Mouse (Mus musculus): Measurements from ENCODE around the gene Scarf1. TPM values are rescaled to one million over a fixed set of nuclear protein-coding genes. Genes with fewer than 3 reads are reported as not detected.

The Scarf1 gene
- 4.4 and 4.8 TPM in 2 replicates for polyA plus RNA-seq (2014; fragmentation: Nextera tagmentation; extraction: Ambion mirVana)

GRCm38 (mm10) chr11:75513336-75513735 lies at the start of gene Scarf1:
Gene Scarf1, plus strand, starts transcription at chr11:75513540.
- H3K4me1 ChIP-seq (ENCODE audit: control insufficient read depth, insufficient read depth, low read length) = peaks cover 10% of the 10 kb centered on the region; the same call in 1 of the 2 replicates
- no peak within 1 kb of the TSS for H3K27ac ChIP-seq (ENCODE audit: low read depth, low read length)
- 54% methylated on average over 8 of the region's 8 CpGs for WGBS
- H3K4me3 ChIP-seq (ENCODE audit: low read depth, low read length) = no peak within 1 kb of the TSS
- H3K9ac ChIP-seq (ENCODE audit: low read length) = 0 out of 2 replicates have a peak within 1 kb of the TSS, but pooled peaks have one; percentile 24
- DNase-seq (ENCODE audit: low spot score) (no peak), ATAC-seq (ENCODE audit: insufficient read depth, low FRiP score, low TSS enrichment) (no peak)
- H3K9me3 ChIP-seq (ENCODE audit: control insufficient read depth, low read length) = no peaks in the 10 kb centered on the region
- H3K36me3 ChIP-seq (ENCODE audit: control insufficient read depth, insufficient read depth, low read length) = peaks cover 9% of the 10 kb centered on the region
- no peak within 1 kb of the TSS for H3K4me2 ChIP-seq (ENCODE audit: low read depth)
- no peaks in the 10 kb centered on the region for H3K27me3 ChIP-seq (ENCODE audit: control insufficient read depth, insufficient read depth, low read length)

DNA sequence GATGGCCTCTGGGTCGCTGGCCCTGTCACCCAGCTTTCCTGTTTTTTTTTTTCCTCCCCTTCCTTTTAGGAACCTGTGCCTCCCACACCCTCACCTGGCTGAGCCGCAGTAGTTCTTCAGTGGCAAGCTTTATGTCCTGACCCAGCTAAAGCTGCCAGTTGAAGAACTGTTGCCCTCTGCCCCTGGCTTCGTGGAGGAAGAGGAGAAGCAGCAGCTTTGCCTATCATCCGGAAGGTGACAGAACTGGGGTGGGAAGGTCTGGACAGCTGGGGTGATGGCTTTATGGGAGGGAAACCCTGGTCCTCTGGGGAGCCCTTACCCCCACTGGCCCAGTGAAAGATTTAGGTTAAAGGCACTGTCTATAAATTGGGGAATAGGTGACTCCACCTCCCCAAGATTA lies 49.7 kb upstream of the Scarf1 start:
- WGBS = 64% methylated on average over 4 of the region's 4 CpGs
- no peaks in the 10 kb centered on the region for H3K9me3 ChIP-seq (ENCODE audit: control insufficient read depth, low read length)
- H3K9ac ChIP-seq (ENCODE audit: low read length) = no peak overlapping the region
- no peak overlapping the region for H3K4me2 ChIP-seq (ENCODE audit: low read depth)
- DNase-seq (ENCODE audit: low spot score) (no peak), ATAC-seq (ENCODE audit: insufficient read depth, low FRiP score, low TSS enrichment) (no peak)
- H3K36me3 ChIP-seq (ENCODE audit: control insufficient read depth, insufficient read depth, low read length) = no peaks in the 10 kb centered on the region
- no peaks in the 10 kb centered on the region for H3K27me3 ChIP-seq (ENCODE audit: control insufficient read depth, insufficient read depth, low read length)
- no peak overlapping the region for H3K27ac ChIP-seq (ENCODE audit: low read depth, low read length)
- peaks cover 23% of the 10 kb centered on the region for H3K4me1 ChIP-seq (ENCODE audit: control insufficient read depth, insufficient read depth, low read length)
- no peak overlapping the region for H3K4me3 ChIP-seq (ENCODE audit: low read depth, low read length)

GRCm38 (mm10) chr11:75464417-75464816 lies 48.9 kb upstream of the Scarf1 start:
- no peak overlapping the region for H3K9ac ChIP-seq (ENCODE audit: low read length)
- 90% methylated on average over 6 of the region's 6 CpGs for WGBS
- H3K36me3 ChIP-seq (ENCODE audit: control insufficient read depth, insufficient read depth, low read length) = no peaks in the 10 kb centered on the region
- H3K27me3 ChIP-seq (ENCODE audit: control insufficient read depth, insufficient read depth, low read length) = no peaks in the 10 kb centered on the region
- ATAC-seq (ENCODE audit: insufficient read depth, low FRiP score, low TSS enrichment) (no peak), DNase-seq (ENCODE audit: low spot score) (no peak)
- H3K4me1 ChIP-seq (ENCODE audit: control insufficient read depth, insufficient read depth, low read length) = peaks cover 23% of the 10 kb centered on the region
- no peak overlapping the region for H3K4me2 ChIP-seq (ENCODE audit: low read depth)
- no peak overlapping the region for H3K4me3 ChIP-seq (ENCODE audit: low read depth, low read length)
- no peak overlapping the region for H3K27ac ChIP-seq (ENCODE audit: low read depth, low read length)
- H3K9me3 ChIP-seq (ENCODE audit: control insufficient read depth, low read length) = no peaks in the 10 kb centered on the region

DNA sequence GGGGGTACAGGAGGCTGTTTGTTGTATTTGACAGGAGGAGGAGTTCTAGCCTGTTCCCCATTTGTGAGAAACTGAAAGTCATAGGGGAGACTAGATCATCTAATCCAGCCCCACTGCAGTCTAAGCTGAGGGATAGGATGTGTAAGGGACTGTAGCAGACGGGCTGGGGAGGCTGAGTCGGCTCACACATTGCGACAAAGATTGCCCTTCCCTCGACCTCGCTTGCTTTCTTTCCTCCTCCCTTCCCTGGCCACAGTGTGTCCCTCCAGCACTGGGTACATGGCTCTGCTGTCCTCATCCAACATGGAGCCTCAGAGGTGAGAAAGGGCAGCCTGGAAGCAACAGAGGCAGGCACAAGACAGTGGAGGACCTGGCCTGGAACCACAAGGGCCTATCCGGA lies 48.3 kb upstream of the Scarf1 start:
- Histone ChIP-seq H3K9me3 (ENCODE audit: control insufficient read depth, low read length) (no peaks in the 10 kb centered on the region), H3K4me1 (ENCODE audit: control insufficient read depth, insufficient read depth, low read length) (peaks cover 17% of the 10 kb centered on the region), H3K4me3 (ENCODE audit: low read depth, low read length) (no peak overlapping the region), H3K27ac (ENCODE audit: low read depth, low read length) (no peak overlapping the region), H3K36me3 (ENCODE audit: control insufficient read depth, insufficient read depth, low read length) (no peaks in the 10 kb centered on the region), H3K4me2 (ENCODE audit: low read depth) (no peak overlapping the region), H3K9ac (ENCODE audit: low read length) (no peak overlapping the region), H3K27me3 (ENCODE audit: control insufficient read depth, insufficient read depth, low read length) (no peaks in the 10 kb centered on the region)
- no peak for DNase-seq (ENCODE audit: low spot score)
- ATAC-seq (ENCODE audit: insufficient read depth, low FRiP score, low TSS enrichment) = no peak
- 82% methylated on average over 6 of the region's 6 CpGs for WGBS

DNA sequence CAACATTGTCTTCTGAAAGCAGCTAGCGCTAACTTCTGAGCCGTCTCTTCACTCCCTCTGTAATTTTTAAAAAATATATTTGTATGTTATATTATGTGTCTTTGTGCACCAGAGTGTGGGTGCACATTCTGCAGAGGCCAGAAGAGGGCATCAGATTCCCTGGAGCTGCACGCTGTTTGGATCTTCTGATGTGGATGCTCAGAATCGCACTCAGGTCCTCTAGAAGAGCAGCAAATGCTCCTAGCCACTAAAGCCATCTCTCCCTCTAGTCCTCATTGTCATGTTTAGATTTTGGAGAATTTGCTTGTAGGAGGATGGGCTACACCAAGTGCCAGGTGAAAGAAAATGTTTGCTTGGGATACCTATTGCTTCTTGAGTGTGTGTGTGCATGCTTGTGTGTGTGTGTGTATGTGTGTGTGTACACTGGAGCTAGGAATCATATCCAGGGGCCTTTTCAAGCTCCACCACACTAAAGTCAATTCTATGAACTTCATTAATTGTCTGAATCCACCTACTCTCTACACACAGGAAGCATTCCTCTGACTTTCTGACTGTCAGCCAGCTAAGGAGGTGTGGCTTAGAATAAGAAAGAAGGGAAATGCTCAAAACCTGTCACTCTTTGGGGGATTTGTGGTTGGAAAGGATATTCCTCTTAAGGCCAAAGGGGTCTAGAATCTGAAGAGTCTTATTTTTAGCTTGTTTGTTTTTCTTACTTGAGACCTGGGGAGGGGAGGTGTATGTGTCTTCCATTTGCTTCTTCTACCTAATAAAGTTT lies 46.4 kb upstream of the Scarf1 start:
- H3K9me3 ChIP-seq (ENCODE audit: control insufficient read depth, low read length) = no peaks in the 10 kb centered on the region
- no peak overlapping the region for H3K9ac ChIP-seq (ENCODE audit: low read length)
- H3K4me3 ChIP-seq (ENCODE audit: low read depth, low read length) = no peak overlapping the region
- H3K4me2 ChIP-seq (ENCODE audit: low read depth) = no peak overlapping the region
- H3K36me3 ChIP-seq (ENCODE audit: control insufficient read depth, insufficient read depth, low read length) = no peaks in the 10 kb centered on the region
- no peak overlapping the region for H3K27ac ChIP-seq (ENCODE audit: low read depth, low read length)
- no peaks in the 10 kb centered on the region for H3K27me3 ChIP-seq (ENCODE audit: control insufficient read depth, insufficient read depth, low read length)
- no peak for ATAC-seq (ENCODE audit: insufficient read depth, low FRiP score, low TSS enrichment)
- H3K4me1 ChIP-seq (ENCODE audit: control insufficient read depth, insufficient read depth, low read length) = peaks cover 14% of the 10 kb centered on the region; the same call in 1 of the 2 replicates
- no peak for DNase-seq (ENCODE audit: low spot score)
- 96% methylated on average over 4 of the region's 4 CpGs for WGBS

DNA sequence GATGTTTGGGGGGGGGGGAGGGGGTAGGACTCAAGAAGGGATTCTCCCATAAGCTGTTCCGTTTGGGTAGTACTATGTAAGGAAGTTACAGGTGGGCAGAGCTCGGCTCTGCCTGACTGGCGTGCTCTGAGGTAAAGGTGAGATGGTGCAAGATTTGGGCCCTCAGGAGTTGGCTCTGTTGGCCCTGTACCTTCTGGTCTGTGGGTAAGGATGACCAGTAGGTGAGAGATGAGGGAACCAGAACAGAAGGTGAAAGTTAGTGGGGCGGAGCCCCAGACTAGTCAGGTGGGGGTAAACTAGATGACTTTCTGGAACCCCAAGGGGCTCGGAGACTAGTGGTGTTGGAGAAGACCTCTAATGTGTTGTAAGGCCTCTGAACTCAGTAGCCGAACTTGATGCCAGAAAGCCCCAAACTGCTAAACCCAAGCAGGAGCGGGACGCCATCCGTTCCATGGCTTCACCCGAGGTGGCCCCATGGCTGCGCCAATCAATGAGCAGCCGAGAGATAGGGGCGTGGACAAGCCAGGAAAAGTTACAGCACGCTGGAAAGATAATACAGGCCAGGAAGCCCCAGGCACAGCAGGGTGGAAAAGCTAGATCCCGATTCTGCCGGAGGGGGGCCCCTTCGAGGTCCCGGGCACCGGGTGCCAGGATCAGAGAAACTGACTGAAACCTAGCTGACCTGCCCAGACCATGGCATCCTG lies 45.7 kb upstream of the Scarf1 start:
- no peak overlapping the region for H3K27ac ChIP-seq (ENCODE audit: low read depth, low read length)

GRCm38 (mm10) chr11:75468410-75468809 lies 44.9 kb upstream of the Scarf1 start:
- WGBS = 71% methylated on average over 7 of the region's 7 CpGs
- no peak overlapping the region for H3K27ac ChIP-seq (ENCODE audit: low read depth, low read length)
- no peak for DNase-seq (ENCODE audit: low spot score)

More for the DNA sequence above, 45.7 kb upstream of the Scarf1 start:
- peaks cover 7% of the 10 kb centered on the region; the same call in 1 of the 2 replicates for H3K4me1 ChIP-seq (ENCODE audit: control insufficient read depth, insufficient read depth, low read length)
- H3K4me3 ChIP-seq (ENCODE audit: low read depth, low read length) = peak overlapping the region; percentile 29
- no peaks in the 10 kb centered on the region for H3K27me3 ChIP-seq (ENCODE audit: control insufficient read depth, insufficient read depth, low read length)
- 0 out of 2 replicates have a peak, but pooled peaks have one; percentile 53 for ATAC-seq (ENCODE audit: insufficient read depth, low FRiP score, low TSS enrichment)
- no peaks in the 10 kb centered on the region for H3K9me3 ChIP-seq (ENCODE audit: control insufficient read depth, low read length)
- H3K36me3 ChIP-seq (ENCODE audit: control insufficient read depth, insufficient read depth, low read length) = no peaks in the 10 kb centered on the region
- H3K4me2 ChIP-seq (ENCODE audit: low read depth) = peak overlapping the region; percentile 57
- DNase-seq (ENCODE audit: low spot score) = peak; percentile 53
- H3K9ac ChIP-seq (ENCODE audit: low read length) = peak overlapping the region; percentile 45
- 18% methylated on average over 19 of the region's 19 CpGs for WGBS

DNA sequence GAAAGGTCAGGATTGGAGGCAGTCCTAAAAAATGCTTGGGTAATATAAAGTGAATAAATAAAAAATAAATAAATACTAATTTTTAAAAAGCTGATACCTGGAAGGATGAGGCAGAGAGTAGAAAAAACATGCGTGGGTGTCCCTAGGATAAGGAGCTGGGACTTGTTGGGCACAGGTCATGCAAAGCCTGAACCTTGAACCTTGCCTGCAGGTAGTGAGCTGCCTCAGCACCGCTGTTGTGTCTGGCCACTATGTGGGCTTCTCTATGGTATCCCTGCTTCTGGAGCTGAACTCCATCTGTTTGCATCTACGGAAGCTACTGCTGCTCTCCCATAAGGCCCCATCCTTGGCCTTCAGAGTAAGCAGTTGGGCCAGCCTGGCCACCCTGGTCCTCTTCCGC lies 44.1 kb upstream of the Scarf1 start:
- H3K4me2 ChIP-seq (ENCODE audit: low read depth) = no peak overlapping the region
- no peaks in the 10 kb centered on the region for H3K27me3 ChIP-seq (ENCODE audit: control insufficient read depth, insufficient read depth, low read length)
- H3K27ac ChIP-seq (ENCODE audit: low read depth, low read length) = no peak overlapping the region
- no peak overlapping the region for H3K4me3 ChIP-seq (ENCODE audit: low read depth, low read length)
- ATAC-seq (ENCODE audit: insufficient read depth, low FRiP score, low TSS enrichment) = no peak
- H3K9me3 ChIP-seq (ENCODE audit: control insufficient read depth, low read length) = no peaks in the 10 kb centered on the region
- no peak overlapping the region for H3K9ac ChIP-seq (ENCODE audit: low read length)
- no peak for DNase-seq (ENCODE audit: low spot score)
- no peaks in the 10 kb centered on the region for H3K36me3 ChIP-seq (ENCODE audit: control insufficient read depth, insufficient read depth, low read length)
- WGBS = 89% methylated on average over 4 of the region's 4 CpGs
- H3K4me1 ChIP-seq (ENCODE audit: control insufficient read depth, insufficient read depth, low read length) = no peaks in the 10 kb centered on the region

More at GRCm38 (mm10) chr11:75468410-75468809, 44.9 kb upstream of the Scarf1 start:
- H3K9me3 ChIP-seq (ENCODE audit: control insufficient read depth, low read length) = no peaks in the 10 kb centered on the region
- H3K36me3 ChIP-seq (ENCODE audit: control insufficient read depth, insufficient read depth, low read length) = no peaks in the 10 kb centered on the region
- H3K9ac ChIP-seq (ENCODE audit: low read length) = peak overlapping the region; percentile 45
- H3K27me3 ChIP-seq (ENCODE audit: control insufficient read depth, insufficient read depth, low read length) = no peaks in the 10 kb centered on the region
- no peaks in the 10 kb centered on the region for H3K4me1 ChIP-seq (ENCODE audit: control insufficient read depth, insufficient read depth, low read length)
- no peak for ATAC-seq (ENCODE audit: insufficient read depth, low FRiP score, low TSS enrichment)
- H3K4me2 ChIP-seq (ENCODE audit: low read depth) = peak overlapping the region; percentile 57
- H3K4me3 ChIP-seq (ENCODE audit: low read depth, low read length) = peak overlapping the region; percentile 29
